Mouse (Mus musculus): ENCODE data around the gene Wwox. TPM values are rescaled to one million over a fixed set of nuclear protein-coding genes. Genes with fewer than 3 reads are reported as not detected.
"Not testable (repeated sequence)": the region's sequence is repeated elsewhere in the genome, so short reads cannot be mapped to it uniquely, and the experiment has no call there.

Gene Wwox
- polyA plus RNA-seq, 1 experiment from 2014 or later = 12.1 TPM

DNA sequence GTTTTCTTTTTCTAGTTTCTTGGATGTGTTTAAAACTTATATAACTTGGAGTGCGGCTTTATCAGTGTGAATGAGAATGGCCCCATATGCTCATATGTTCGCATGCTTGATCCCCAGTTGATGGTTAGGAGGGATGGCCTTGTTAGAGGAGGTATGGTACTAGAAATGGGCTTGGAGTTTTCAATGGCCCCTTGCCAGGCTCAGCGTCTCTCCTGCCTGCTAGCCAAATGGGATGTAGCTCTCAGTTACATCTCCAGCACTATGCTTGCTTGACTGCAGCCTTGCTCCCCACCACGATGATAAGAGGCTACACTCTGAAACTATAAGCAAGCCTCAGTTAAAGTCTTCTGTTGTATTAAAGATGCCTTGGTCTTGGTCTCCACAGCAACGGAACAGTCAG lies 387.5 kb downstream of the Wwox start:
- WGBS = 89% methylated on average over 5 of the region's 5 CpGs
- no peak for DNase-seq (ENCODE audit: extremely low spot score, low spot score)
- no peak overlapping the region for H3K4me3 ChIP-seq
- H3K27ac ChIP-seq = no peak overlapping the region
- H3K9me3 ChIP-seq = no peaks in the 10 kb centered on the region
- no peaks in the 10 kb centered on the region for H3K4me1 ChIP-seq
- H3K36me3 ChIP-seq (replicated peaks) = no peaks in the 10 kb centered on the region
- H3K27me3 ChIP-seq (ENCODE audit: poor library complexity, severe bottlenecking) = no peaks in the 10 kb centered on the region

DNA sequence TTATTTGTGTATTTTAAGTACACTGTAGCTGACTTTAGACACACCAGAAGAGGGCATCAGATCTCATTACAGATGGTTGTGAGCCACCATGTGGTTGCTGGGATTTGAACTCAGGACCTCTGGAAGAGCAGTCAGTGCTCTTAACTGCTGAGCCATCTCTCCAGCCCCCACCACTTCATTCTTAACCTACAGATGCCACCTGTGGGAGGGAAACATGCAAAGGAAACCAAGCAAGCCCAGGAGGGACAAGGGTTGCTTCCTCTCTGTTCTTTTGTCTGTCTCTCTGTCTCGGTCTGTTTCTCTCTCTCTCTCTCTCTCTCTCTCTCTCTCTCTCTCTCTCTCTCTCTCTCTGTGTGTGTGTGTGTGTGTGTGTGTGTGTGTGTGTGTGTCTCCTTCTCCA lies 388.4 kb downstream of the Wwox start:
- H3K36me3 ChIP-seq (replicated peaks); H3K27ac ChIP-seq; H3K4me3 ChIP-seq; H3K4me1 ChIP-seq; H3K27me3 ChIP-seq (ENCODE audit: poor library complexity, severe bottlenecking); H3K9me3 ChIP-seq; DNase-seq (ENCODE audit: extremely low spot score, low spot score): not testable (repeated sequence)
- 78% methylated on average over 1 of the region's 1 CpGs for WGBS

DNA sequence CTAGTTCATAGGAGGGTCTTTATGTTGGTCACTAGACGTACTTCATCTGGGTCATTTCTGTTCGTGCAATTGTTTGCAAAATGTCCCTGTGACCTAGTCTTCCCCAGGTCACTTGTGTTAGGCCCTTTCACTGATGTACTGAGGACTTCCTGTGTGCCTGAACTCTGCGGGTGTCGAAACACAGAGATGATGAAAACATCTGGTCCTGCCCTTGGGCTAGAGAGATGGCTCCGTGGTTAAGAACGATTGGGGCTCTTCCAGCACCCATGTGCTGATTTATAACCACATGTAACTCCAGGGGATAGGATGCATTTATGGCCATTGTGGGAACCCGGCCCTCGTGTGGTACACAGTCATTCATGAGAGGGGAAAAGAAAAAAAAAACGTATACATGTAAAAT lies 392.1 kb downstream of the Wwox start:
- no peaks in the 10 kb centered on the region for H3K4me1 ChIP-seq
- 75% methylated on average over 9 of the region's 9 CpGs for WGBS
- H3K9me3 ChIP-seq = no peaks in the 10 kb centered on the region
- H3K4me3 ChIP-seq = no peak overlapping the region
- DNase-seq (ENCODE audit: extremely low spot score, low spot score) = no peak
- H3K27me3 ChIP-seq (ENCODE audit: poor library complexity, severe bottlenecking) = no peaks in the 10 kb centered on the region
- no peaks in the 10 kb centered on the region for H3K36me3 ChIP-seq (replicated peaks)
- no peak overlapping the region for H3K27ac ChIP-seq

DNA sequence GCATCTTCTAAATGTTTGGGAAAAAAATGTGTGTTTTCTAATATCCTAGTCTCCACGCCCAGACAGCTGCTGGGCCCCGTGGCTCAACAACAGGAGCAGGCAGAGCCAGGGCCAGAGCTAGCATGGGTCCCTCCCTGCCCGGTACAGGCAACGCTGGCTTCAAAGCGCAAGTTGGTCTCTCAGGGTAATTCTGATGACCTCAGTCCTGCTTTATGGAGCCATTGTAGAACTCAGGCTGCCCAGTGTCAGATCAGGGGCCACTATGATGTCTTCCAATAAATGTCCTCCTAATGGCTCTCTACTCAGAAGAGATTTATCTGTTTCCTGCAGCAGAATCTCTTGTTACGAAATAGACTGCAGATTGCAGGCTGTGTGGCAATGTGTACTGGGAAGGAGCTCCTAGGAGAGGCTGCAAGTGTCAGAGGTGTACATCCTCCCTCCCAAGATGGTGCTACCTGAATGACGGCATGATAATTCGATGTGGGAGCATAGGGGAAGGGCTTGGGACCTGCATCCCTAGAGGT lies 392.9 kb downstream of the Wwox start:
- no peaks in the 10 kb centered on the region for H3K4me1 ChIP-seq
- WGBS = 89% methylated on average over 8 of the region's 8 CpGs

DNA sequence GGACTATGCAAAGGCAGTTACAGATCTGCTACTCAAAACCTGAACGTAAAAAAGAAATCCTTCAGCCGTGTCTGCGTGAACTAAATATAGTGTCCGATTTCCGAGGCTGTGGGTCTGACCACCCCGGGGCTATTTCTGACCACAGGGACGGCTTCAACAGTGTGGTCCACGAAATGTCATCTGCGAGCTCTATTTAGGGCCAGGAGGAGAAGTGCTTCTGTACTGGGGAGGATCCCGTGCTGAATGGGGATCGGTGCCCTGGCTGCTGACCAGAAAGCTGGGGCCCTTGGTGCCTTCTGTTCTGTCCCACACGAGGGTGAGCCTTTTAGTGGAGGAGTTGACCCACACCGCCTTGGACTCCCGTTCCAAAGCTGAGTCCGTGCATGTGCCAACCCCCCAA lies 395.3 kb downstream of the Wwox start:
- H3K27me3 ChIP-seq (ENCODE audit: poor library complexity, severe bottlenecking) = no peaks in the 10 kb centered on the region
- H3K27ac ChIP-seq = no peak overlapping the region
- DNase-seq (ENCODE audit: extremely low spot score, low spot score) = no peak
- no peak overlapping the region for H3K4me3 ChIP-seq
- WGBS = 86% methylated on average over 15 of the region's 15 CpGs
- H3K9me3 ChIP-seq = no peaks in the 10 kb centered on the region
- H3K36me3 ChIP-seq (replicated peaks) = no peaks in the 10 kb centered on the region
- no peaks in the 10 kb centered on the region for H3K4me1 ChIP-seq

More for the DNA sequence above, 392.9 kb downstream of the Wwox start:
- no peak for DNase-seq (ENCODE audit: extremely low spot score, low spot score)
- Histone ChIP-seq H3K27ac (no peak overlapping the region), H3K9me3 (no peaks in the 10 kb centered on the region), H3K36me3 (replicated peaks) (no peaks in the 10 kb centered on the region), H3K4me3 (no peak overlapping the region), H3K27me3 (ENCODE audit: poor library complexity, severe bottlenecking) (no peaks in the 10 kb centered on the region)

DNA sequence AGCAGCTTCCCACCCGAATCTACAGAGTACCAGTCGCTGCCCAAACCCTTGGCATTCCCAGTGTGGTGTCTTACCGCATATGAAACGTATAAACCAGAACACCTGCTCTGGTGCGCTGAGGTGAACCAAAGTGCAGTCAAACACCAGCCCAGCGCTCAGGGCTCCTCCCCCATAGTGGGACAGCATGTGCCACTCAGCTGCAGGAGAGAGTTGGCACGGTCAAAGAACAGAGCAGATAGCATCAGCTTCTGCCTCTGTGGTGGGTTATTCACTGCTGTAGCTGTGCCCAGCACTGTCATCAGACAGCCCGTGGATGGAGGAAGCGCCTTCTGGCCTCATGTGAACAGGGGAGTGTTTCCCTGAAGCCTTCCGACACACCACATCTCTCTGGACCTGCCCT lies 400.5 kb downstream of the Wwox start:
- peaks cover 11% of the 10 kb centered on the region for H3K4me1 ChIP-seq
- WGBS = 93% methylated on average over 10 of the region's 10 CpGs
- DNase-seq (ENCODE audit: extremely low spot score, low spot score) = no peak
- no peak overlapping the region for H3K27ac ChIP-seq
- no peaks in the 10 kb centered on the region for H3K27me3 ChIP-seq (ENCODE audit: poor library complexity, severe bottlenecking)
- no peak overlapping the region for H3K4me3 ChIP-seq
- no peaks in the 10 kb centered on the region for H3K36me3 ChIP-seq (replicated peaks)
- H3K9me3 ChIP-seq = no peaks in the 10 kb centered on the region

DNA sequence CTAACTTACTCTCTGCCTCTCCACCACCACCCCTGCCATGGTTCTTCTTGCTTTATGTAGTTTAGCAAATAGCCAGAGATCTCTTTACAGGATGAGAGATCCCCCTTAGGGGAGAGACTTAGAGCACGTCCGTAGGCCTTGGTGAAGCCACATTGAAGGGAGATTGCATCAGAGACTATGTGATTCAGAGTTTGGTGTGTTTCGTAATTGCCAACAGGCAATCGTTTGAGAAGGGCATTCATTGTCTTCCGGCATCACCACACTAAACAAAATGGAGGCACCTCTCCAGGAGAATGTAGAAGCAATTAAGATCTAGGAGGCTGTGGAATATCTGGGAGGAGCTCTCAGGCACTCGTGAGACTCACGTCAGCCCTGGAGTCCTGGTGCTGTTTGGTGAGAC lies 408.2 kb downstream of the Wwox start:
- no peaks in the 10 kb centered on the region for H3K36me3 ChIP-seq (replicated peaks)
- H3K27me3 ChIP-seq (ENCODE audit: poor library complexity, severe bottlenecking) = peaks cover 19% of the 10 kb centered on the region
- no peak for DNase-seq (ENCODE audit: extremely low spot score, low spot score)
- no peak overlapping the region for H3K4me3 ChIP-seq
- 92% methylated on average over 7 of the region's 7 CpGs for WGBS
- no peak overlapping the region for H3K27ac ChIP-seq
- peaks cover 47% of the 10 kb centered on the region for H3K4me1 ChIP-seq
- H3K9me3 ChIP-seq = peaks cover 4% of the 10 kb centered on the region; the same call in 1 of the 2 replicates

DNA sequence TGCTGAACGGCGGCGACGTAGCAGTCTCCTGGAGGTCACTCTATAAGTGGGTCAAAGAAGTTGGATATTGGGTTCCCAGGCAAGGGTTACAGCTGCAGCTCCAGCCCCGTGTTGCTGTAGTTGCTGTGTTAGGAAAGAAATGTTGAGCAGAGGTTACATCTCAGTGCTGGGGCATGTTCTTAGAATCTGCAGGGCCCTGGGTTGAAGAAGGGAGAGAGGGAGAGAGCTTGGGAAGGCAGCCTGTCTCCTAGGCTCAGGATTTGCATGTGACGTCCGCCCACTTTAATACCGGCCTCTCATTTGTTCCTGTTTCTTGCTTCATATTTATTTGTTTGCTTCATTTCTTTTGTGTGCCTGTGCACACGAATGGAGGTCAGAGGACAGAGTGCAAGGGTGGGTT lies 410.0 kb downstream of the Wwox start:
- 80% methylated on average over 9 of the region's 9 CpGs for WGBS
- peaks cover 25% of the 10 kb centered on the region for H3K27me3 ChIP-seq (ENCODE audit: poor library complexity, severe bottlenecking)
- H3K4me3 ChIP-seq = no peak overlapping the region
- H3K9me3 ChIP-seq = peaks cover 4% of the 10 kb centered on the region; the same call in 1 of the 2 replicates
- DNase-seq (ENCODE audit: extremely low spot score, low spot score) = no peak
- no peaks in the 10 kb centered on the region for H3K36me3 ChIP-seq (replicated peaks)
- H3K27ac ChIP-seq = no peak overlapping the region
- H3K4me1 ChIP-seq = peaks cover 51% of the 10 kb centered on the region

DNA sequence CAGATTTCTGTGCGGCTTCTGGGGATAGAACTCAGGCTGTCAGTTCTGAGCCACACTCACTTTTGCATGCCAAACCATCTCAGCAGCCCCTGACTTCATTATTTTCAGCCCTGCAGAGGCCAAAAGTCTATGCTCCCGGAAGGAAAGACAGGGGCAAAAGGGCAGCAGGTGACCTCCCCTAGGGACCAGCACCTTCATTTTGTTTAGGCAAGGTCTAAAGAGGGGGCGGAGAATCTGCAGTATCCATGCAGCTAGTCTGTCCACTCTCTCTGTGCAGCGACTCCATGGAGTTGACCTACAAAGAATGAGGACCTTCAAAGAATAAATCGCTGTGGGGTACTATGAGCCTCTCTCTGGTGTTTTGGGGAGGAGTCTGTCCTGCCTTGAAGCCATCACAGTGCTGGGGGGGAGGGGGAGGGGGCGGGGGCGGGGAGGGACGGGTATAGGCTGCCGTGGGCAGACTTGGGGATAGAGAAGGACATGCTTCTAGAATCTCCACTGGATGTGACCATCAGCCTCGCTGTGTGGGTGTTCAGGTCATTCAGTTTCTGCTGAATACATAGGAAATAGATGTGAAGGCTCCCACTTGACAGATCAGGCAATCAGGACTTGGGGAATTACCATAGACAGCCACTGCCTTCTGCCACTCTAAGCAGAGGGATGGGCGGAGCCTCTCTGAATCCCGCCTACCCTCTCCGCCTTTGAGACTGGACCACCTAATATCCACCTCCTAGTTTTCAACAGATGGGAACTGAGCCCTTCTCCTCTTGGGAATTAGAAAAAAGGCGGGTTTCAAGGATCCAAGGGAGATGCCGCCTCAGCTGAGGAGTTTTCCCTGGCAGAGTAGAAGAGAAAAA lies 410.8 kb downstream of the Wwox start:
- Histone ChIP-seq H3K4me1 (peaks cover 56% of the 10 kb centered on the region), H3K4me3 (no peak overlapping the region)
- 42% methylated on average over 15 of the region's 15 CpGs for WGBS

DNA sequence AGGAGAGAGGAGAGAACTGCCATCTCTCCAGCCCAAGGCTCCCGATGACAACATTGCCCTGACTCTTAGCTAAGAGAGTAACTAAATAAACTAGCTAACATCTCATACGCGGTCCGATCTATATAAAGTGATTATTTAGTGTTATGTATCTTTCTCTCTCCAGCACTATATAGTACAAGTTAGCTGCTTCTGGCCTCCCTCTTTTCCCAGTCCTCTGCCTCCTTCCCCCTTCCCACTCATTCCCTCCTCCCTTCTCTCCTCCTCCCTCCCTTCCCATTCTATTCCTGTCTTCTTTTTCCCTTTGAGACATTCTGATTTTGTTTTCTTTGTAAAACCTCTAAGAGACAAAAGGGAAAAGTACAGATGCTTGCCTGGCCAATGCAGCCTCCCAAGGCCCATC lies 414.3 kb downstream of the Wwox start:
- Histone ChIP-seq H3K9me3 (peaks cover 14% of the 10 kb centered on the region), H3K36me3 (replicated peaks) (no peaks in the 10 kb centered on the region), H3K27me3 (ENCODE audit: poor library complexity, severe bottlenecking) (peaks cover 36% of the 10 kb centered on the region), H3K4me1 (peaks cover 52% of the 10 kb centered on the region), H3K4me3 (no peak overlapping the region), H3K27ac (no peak overlapping the region)
- no peak for DNase-seq (ENCODE audit: extremely low spot score, low spot score)
- WGBS = 97% methylated on average over 4 of the region's 4 CpGs

More for the DNA sequence above, 410.8 kb downstream of the Wwox start:
- H3K27ac ChIP-seq = no peak overlapping the region
- no peak for DNase-seq (ENCODE audit: extremely low spot score, low spot score)
- H3K36me3 ChIP-seq (replicated peaks) = no peaks in the 10 kb centered on the region
- H3K27me3 ChIP-seq (ENCODE audit: poor library complexity, severe bottlenecking) = peaks cover 32% of the 10 kb centered on the region
- peaks cover 4% of the 10 kb centered on the region; the same call in 1 of the 2 replicates for H3K9me3 ChIP-seq

DNA sequence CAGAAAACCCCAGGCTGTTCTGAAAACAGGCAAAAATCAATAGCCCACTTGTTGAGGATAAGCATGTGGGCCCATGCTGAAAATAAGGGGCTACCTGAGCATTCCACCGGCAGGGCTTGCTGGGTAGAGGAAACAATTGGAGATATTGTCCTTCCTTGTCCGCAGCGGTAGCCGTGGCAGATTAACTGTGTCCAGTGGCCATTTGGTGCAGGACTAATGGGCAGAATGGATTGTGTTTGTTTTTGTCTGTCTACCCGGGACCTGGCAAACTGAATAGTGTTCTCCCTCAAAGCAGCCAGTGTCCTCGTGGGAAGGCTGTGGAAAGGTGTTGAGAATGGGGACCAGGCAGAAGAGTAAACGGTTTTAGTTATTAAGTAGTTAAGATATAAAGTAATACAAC lies 416.4 kb downstream of the Wwox start:
- H3K4me1 ChIP-seq = peaks cover 33% of the 10 kb centered on the region
- H3K27ac ChIP-seq = 0 out of 2 replicates have a peak overlapping the region, but pooled peaks have one; percentile 35
- H3K9me3 ChIP-seq = peaks cover 14% of the 10 kb centered on the region
- no peak for DNase-seq (ENCODE audit: extremely low spot score, low spot score)
- H3K36me3 ChIP-seq (replicated peaks) = no peaks in the 10 kb centered on the region
- peaks cover 24% of the 10 kb centered on the region for H3K27me3 ChIP-seq (ENCODE audit: poor library complexity, severe bottlenecking)
- WGBS = 16% methylated on average over 7 of the region's 7 CpGs
- 0 out of 2 replicates have a peak overlapping the region, but pooled peaks have one; percentile 5 for H3K4me3 ChIP-seq

DNA sequence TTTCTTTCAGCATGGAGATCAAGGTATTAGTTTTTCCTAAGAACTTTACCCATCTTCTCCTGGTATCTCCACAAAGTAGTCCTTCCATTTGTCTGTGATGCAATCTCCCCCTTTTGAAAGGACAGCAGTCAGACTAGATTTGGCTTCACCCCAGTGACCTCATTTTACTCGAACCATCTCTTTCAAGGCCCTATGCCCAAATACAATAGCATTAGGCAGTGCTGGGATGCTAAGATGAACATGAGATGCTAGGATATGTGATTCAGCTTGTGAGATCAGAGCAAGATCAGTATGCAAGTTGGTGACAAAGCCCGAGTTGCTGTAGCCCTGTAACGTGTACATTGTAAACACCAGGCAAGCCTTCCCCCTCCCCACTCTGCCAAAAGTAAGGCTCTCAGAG lies 426.5 kb downstream of the Wwox start:
- WGBS = 38% methylated on average over 3 of the region's 3 CpGs
- peaks cover 29% of the 10 kb centered on the region for H3K4me1 ChIP-seq

DNA sequence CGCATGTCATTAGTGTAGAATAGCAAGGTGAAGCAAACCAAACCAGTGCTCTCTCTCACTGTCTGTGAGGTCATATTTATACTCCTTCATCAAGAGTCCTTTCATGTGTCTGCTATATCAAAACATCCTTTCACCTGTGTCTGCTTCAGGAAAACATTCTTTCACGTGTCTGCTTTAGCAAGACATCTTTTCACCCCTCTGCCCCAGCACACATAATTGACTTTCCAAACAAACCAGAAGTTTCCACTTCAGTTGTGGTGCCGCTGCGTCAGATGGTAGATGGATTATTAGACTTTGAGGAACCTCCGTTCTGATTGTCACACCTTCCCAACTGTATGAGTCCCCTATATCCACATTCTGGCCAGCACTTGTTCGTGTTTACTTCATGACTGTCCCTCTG lies 429.9 kb downstream of the Wwox start:
- peaks cover 12% of the 10 kb centered on the region; the same call in 1 of the 2 replicates for H3K9me3 ChIP-seq
- H3K27me3 ChIP-seq (ENCODE audit: poor library complexity, severe bottlenecking) = no peaks in the 10 kb centered on the region
- H3K4me3 ChIP-seq = no peak overlapping the region
- no peak overlapping the region for H3K27ac ChIP-seq
- 94% methylated on average over 6 of the region's 6 CpGs for WGBS
- H3K4me1 ChIP-seq = peaks cover 17% of the 10 kb centered on the region
- no peak for DNase-seq (ENCODE audit: extremely low spot score, low spot score)
- no peaks in the 10 kb centered on the region for H3K36me3 ChIP-seq (replicated peaks)

More for the DNA sequence above, 426.5 kb downstream of the Wwox start:
- no peak for DNase-seq (ENCODE audit: extremely low spot score, low spot score)
- Histone ChIP-seq H3K4me3 (no peak overlapping the region), H3K27me3 (ENCODE audit: poor library complexity, severe bottlenecking) (peaks cover 4% of the 10 kb centered on the region; the same call in 1 of the 2 replicates), H3K36me3 (replicated peaks) (no peaks in the 10 kb centered on the region), H3K27ac (no peak overlapping the region), H3K9me3 (peaks cover 7% of the 10 kb centered on the region; the same call in 1 of the 2 replicates)
